Mouse (Mus musculus) ovary, adult 18-20 months (tissue): ENCODE measurements around the gene Defb36.

Experiments used
- DNase-seq: peaks from one replicate; pipeline ENCODE4 v3.0.0; 2022; ENCODE audit warnings: low spot score, mixed read lengths

Defb36 gene

DNA sequence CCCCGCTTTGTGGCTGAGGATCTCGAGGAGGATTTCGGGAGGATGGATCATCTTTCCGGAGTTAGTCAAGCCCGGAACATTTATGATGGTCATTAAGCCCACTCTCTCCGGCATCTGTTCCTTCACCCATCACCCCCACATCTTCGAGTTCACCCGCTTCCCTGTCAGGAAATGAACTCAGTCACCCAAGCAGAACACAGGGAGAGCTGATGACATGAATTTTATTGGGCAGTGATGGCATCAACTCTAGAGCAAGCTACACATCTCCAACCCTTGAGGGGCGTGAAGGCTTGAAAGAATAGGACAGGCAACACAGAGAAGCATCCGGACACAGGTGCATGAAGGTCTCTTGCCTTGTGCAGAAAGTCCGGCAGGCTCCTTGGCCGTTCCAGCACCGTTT is 18.0 kb downstream of the Defb36 start:
- DNase-seq = no peak

DNA sequence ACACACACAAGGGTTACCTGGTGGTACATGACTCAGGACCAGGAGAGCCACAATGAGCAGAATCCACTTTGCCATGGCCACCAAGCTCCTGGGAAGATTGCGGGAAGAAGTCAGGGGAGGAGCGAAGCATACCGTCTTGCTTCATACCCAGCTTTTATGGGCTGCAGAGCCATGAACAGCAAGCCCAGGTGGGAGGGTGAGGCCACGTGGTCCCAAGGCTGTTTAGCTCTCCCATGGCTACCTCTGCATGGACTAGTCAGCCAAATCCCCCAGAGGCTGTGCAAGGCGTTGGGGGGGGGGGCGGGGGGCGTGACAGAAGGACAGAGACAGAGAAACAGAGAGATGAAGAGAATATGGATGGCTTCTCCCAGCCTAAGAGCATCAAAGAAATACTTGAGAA is 18.8 kb downstream of the Defb36 start, which contains the start of gene Defb25:
Gene Defb25 (minus strand): TSS at position 101 of the 400 bp plus-strand sequence.
- DNase-seq = no peak

DNA sequence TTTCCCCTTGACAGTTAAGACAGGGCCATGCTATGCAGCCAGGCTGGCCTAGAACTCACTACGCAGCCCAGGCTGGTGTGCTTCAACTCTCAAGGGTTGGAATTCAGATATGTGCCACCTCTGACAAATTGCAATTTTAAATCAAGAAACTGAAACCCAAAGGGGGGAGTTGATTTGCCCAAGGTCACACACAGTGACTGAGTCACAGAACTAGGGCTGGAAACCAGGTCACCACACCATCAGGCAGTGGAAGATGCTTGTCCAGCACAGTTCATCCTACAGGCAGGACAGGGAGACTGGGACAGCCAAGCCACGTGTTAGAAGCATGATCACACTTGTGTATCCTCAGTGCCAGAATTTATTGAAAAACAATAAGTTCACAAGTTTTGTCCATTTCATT is 20.4 kb downstream of the Defb36 start:
- no peak for DNase-seq

DNA sequence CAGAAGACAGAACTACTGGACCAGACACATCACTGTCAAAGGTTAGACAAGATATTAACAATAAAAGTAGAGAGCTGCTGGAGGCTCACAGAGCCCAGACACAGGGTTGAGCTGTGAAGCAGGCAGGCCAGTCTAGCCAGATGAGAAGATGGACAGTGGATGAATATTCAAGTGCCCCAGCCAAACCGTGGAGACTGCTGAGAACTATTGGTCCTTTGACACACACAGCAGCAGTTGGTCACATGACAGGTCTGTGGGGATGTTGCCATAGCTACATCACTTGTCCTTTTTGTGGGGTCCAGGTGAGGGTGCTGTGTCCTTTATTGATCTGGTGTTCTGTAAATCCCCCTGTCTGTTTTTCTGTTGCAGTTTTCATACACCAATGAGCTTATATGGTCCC is 21.1 kb downstream of the Defb36 start:
- no peak for DNase-seq

DNA sequence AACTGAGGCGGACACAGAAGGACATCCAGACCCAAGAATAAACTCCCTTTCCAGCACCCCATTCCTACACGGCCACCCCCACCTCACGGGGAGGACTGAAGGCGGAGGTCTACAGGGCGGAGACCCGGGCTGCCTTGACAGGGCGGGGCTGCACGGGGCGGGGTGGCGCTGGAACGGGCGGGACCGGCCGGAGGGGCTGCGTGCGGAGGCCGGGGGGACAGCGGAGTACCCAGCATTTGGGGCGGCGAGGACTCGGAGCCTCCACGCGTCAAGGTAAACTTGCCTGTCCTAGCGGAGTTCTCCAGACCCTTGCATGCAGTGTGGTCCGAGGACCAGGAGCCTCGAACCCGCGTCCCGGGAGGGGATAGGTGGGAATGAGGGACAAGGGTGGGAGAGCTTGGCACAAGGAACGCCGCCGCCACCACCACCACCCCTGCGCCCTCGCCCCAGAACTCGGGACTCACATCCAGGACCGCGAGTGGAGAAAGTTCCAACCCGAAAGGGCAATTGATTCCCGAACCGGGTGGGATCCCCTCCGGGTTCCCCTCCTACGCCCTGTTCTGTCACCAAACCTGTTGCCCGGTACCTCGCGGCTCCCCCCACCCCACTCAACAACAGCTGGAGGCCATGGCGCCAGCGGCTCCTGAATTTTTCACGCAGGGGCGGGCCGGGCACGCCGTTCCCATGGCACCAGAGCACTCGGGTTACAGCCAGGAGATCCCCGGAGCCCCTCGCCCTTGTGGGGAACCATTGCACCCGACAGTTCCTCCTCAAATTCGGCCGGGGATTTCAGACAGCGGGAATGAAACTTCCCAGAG is 22.9 kb downstream of the Defb36 start, which contains the start of gene Rem1:
Gene Rem1 (plus strand): TSS at position 178 of the 818 bp plus-strand sequence.
- DNase-seq = no peak

DNA sequence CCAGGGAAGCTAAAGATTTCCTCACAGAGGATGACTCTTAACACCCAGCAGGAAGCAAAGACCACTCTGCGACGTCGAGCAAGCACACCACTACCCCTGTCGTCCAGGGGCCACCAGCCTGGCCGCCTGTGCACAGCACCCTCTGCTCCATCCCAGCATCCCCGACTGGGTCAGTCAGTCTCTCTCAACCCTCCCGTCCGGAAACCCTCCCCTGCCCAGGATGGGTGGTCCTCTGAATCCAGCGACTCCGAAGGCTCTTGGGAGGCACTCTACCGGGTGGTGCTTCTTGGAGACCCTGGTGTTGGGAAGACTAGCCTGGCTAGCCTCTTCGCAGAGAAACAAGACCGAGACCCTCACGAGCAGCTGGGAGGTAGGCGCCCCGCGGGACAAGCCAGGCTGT is 23.9 kb downstream of the Defb36 start:
- no peak for DNase-seq

DNA sequence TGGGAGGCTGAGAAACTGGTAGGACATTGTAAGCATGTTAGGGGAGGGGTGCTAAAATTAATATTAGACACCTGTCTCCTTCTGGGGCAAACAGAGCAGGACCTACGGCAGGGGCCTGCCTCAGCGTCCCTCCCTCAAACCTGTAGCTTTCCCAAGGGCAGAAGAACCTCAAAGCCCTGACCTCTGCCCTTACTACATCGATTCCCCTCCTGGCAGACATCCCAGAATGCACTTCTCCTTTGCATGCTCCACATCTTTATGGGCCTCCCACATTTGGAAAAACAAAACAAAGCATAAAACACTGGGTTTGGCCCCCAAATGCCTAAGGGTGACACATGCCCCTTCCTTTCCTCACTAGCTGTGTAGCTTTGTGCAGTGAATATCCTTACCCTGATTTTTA is 25.1 kb downstream of the Defb36 start:
- no peak for DNase-seq

DNA sequence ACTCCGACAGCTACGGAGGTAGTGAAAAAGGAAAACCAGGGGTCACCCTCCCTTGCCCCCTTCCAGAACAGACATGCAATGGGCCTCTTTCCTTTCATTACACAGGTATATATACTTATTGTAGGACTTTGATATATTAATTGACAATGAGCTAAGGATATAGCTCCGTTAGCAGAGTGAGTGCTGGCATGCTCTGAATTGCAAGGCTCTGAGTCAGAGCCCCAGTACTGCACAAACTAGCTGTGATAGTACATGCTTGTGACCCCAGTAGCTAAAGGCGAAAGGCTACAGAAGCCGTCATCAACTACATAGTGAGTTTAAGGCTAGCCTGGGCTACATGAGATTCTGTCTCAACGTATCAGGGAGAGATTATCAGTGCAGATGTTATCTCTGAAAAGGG is 25.8 kb downstream of the Defb36 start:
- DNase-seq = no peak

DNA sequence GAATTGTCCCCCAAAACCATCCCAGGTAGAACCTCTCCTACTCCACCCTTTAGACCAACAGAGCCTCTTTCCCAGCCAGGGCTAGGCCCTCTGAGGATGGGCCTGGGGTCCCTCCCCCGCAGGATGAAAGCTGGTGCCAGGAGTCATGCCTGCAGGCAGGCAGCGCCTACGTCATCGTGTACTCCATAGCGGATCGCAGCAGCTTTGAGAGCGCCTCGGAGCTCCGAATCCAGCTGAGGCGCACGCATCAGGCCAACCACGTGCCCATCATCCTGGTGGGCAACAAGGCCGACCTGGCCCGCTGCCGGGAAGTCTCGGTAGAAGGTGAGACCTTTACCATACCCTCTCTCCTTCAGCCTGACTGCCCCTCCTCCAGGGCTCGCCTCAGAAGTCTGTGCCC is 29.2 kb downstream of the Defb36 start:
- DNase-seq = no peak

DNA sequence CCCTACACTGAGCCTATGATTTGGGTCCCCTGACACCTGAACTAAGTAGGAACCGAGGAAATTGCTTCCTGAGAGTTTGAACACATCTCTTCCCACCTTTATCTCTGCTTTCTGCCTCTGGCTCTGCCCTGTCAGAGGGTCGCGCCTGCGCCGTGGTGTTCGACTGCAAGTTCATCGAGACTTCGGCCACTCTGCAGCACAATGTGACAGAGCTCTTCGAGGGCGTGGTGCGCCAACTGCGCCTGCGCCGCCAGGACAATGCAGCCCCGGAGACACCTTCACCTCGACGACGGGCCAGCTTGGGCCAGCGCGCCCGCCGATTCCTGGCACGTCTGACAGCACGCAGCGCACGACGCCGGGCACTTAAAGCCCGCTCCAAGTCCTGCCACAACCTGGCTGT is 30.2 kb downstream of the Defb36 start:
- DNase-seq = no peak

DNA sequence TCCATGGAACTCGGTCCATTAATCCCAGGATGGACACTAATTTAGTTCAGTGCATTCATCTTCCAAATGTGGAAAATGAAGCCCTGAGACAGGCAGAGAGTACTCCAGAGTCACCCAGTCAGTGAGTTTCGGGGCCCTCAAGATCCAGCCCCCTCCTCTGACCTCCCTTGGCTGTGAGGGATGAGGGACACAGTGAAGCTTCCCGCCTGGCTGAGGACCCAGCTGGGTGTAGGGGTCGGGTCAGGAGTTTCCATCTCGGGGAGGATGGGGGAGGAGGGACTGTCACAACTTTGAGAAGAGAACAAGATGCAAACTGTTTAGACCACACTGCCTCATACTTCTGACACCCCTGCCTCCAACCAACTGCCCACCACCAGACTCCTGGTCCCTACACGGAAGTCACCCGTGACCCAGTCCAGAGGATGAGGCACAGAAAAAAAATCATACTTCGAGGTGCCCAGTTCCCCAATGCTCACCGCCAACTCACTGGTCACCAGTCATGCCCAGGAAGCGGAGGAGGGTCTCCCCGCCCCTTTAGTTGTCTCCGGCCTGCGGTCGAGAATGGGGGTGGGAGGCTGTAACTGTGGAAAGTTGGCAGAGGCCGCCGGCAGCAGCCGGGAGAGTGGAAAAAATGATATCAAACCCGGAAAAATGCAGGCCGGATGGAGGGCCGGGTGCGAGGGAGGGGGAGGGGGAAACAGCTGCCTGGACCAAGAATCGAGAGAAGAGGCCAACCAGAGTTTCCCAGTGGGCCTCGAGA is 32.3 kb downstream of the Defb36 start:
- DNase-seq = peak; percentile 69

DNA sequence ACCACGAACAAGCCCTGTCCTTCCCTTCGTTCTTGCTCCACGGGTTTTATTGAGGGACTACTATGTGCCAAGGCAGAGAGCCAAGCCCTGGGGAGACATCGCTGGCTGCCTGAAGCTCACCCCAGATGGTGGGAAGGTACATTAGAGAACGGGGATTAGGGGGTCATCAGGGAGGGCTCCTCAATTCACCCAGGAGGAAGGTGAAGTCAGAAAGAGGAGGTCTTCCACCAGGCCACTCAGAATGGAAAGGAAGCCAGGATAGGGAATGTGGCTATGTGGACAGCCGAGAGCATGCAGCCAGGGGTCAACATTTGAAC is 32.8 kb downstream of the Defb36 start:
- DNase-seq = no peak

DNA sequence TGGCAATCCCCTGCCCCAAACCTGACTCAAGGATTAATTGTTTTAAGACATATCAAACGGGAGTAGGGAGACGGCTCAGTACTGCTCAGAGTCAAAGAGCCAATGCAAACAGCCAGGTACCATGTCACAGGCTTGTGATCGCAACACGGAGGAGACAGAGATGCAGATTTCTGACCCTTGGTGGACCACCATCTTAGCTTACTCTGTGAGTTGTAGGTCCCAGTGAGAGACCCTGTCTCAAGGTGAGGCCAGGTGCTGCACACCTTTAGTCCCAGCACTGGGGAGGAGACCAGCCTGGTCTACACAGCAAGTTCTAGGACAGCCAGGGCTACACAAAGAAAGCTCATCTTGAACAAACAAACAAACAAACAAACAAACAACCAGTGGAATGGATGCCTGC is 33.3 kb downstream of the Defb36 start:
- no peak for DNase-seq

DNA sequence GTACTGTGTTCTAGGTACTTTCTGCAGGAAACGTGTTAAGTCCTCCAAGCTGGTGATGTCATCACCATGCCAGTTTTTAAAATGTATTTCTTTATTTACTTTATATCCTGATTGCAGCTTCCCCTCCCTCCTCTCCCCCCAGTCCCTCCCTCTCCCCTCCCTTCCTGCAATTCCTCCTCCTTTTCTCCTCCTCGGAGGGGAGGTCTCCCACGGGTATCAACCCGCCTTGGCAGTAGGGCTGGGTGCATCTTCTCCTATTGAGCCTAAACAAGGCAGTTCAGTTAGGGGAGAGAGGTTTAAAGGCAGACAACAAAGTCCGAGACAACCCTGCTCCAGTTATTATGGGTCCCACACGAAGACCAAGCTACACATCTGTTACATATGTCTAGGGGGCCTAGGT is 34.7 kb downstream of the Defb36 start:
- DNase-seq = no peak

DNA sequence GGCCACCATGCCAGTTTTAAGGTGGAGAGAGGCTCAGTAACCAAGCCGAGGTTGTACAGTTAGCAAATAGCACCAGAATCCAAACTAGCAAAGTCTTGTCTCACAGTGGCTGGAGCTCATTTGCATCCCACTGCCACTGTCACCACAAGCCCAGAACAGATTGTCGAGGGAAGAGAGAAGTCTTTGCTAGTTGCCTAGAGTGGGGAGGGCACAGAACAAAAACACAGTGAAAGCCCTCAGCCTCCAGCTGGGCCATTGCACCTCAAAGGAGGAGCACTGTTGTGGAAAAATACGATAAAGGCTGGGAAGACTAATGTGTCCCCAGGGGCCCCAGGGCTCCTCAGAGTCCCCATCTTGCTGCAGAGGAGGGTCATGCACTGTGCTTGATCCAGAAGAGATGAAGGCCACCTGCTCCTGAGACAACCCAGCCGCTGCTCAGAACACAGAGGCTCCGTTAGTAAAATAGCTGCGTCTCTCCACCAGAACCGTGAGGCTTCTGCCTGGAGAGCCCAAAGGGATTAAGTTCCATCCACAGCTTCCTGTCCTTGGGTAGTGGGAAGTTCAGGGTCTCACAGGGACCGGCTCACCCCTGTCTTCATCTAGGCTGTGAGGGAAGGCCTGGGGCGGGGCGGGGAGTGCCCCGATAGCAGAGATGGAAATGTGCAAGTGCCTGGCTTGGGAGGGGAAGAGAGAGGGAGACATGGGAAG is 35.4 kb downstream of the Defb36 start:
- peak; percentile 56 for DNase-seq

DNA sequence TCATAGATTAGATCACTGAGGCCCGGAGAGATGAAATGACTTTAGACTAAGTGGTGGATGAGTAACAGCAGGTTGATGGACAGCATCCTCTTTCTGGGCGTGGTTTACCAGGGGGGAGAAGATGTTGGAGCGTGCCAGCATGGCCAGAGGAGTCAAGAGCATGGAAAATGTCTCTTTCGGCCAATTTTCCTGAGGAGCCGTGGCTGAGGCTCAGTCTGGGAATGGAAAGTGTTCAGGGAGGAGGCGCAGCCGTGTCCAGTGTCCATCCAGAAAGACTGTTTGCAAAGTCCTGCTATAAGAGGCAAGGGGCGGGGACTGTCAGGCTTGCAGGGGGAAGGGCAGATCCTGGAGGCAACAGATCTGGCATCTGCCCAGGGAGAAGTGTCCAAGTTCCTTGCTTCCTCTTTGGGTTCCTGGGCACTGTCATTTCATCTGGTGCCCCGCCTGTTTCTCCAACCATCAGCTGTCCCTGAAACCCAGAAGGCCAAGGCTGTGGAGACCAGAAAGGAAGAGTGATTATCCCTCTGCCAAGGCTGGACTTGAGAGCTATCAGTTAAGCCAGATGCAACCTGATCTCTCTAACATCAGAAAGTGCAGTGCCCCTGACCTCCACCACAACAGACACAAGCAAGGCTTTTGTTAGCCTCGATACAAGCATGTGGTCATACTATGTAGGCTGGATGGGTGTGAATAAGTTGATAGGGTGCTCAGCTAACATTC is 48.9 kb downstream of the Defb36 start:
- DNase-seq = peak; percentile 67

DNA sequence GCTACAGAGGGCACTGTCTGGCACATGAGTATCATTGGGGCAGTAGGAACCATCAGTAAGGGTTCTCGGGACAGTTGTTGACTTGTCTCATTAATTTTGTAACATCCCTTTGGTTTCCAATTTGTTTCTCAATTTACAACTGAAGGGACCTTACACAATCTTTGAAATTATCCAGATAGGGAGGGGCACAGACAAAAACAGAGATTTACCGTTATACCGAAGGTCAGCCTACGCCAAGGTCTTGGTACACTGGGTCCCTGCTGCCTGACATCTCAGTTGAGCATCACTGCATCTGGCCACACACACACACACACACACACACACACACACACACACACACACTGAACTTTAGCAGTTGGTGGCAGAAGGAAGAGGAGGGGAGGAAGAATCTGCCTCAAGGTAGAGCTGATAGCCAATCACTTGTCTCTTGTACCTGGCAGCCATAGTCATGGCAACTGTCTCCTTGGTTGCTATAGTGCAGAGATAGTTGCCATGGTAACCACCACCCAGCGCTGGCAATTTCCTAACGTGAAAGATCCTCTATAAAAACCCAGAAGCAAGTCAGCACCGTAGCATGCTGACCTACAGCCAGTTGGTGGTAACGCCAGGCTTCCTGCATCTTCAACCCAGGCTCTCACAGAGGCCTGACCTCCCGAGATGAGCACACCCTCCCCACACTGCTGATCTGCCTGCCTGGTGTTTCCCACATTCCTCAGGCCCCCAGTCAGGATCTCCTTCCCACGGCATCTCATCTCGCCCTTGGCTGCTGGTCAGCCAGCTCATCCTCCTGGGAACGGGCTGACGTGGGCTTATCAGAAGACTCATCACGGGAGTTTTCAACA is 50.0 kb downstream of the Defb36 start:
- peak; percentile 40 for DNase-seq

DNA sequence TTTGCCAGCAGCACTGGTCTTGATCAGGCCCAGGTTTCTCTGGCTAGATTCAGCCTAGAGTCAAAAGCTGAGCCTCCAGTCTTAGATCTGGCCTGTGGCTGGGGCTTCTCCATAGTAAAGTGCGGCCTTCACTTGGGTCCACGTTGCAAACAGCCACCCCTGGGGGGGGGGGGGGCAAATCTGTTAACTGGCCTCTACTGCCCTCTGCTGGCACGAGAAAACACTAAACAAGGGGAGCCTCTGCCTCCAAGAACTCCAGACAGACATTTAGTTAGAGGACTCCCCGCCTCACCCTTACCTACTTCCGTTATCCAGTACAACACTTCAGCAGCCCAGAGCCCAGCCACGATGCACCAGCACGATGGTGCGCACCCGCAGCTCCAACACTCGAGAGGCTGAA is 53.3 kb downstream of the Defb36 start:
- DNase-seq = no peak

DNA sequence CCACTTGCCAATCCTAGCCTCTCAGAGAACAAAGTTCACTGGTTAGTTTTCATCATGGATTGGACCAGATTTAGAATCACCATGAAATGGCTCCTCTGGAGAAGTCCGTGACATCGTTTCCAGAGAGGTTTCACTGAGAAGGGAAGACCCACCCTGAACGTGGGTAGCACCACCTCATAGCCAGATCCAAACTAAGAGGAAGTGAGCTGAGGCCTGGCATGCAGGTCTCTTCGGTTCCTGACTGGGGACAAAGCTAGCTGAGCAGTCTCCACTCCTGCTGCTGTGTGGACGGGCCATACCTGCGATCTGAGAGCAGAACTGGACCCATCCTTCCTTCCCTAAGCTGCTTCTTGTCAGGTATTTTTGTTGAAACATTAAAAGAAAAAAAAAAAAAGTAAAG is 57.0 kb downstream of the Defb36 start:
- no peak for DNase-seq
